Mouse (Mus musculus) E14TG2a.4 (cell line): ENCODE data around the gene Cd248.

ENCODE experiments used
- CTCF ChIP-seq: conservative IDR thresholded peaks from 2 replicates; pipeline ENCODE4 v1.5.1; 2014; ENCODE audit warnings: low read length
- NANOG ChIP-seq: IDR thresholded peaks from 2 replicates; pipeline ENCODE4 v1.6.1; 2014; ENCODE audit warnings: borderline replicate concordance, low read length, mixed read lengths
- POU5F1 ChIP-seq: IDR thresholded peaks from 2 replicates; pipeline ENCODE4 v1.6.1; 2014; ENCODE audit warnings: low read length, borderline replicate concordance

DNA sequence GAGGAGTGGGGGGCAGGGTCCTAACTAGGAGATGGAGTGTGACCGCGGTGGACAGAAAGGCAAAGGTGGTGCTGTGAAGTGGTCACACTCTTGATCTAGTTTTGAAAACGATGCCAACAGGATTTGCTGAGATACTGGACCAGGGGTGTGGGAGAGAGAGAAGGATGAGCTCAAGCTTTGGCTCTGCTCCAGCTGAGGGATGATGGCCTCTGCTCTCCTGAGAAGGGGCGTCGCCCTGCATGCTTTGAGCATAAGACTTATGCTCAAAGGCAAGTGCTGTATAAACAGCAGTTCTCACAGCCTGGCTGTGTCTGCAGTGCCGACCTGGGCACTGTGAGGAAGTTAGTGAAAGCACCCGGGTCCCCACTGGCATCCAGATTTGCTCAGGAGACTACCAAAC, 2.8 kb upstream of the Cd248 start:
- TF ChIP-seq CTCF = no peak
- no peak for TF ChIP-seq NANOG
- no peak for TF ChIP-seq POU5F1
